Mouse (Mus musculus) embryonic fibroblast, embryonic 13.5 days (primary cell): ENCODE measurements around the gene Set.

Experiments used
- CTCF ChIP-seq: IDR thresholded peaks from 2 replicates; pipeline ENCODE4 v1.5.1; 2011; ENCODE audit warnings: mild to moderate bottlenecking, control low read depth, low read length, moderate library complexity, borderline replicate concordance; ENCODE audit not compliant: insufficient read depth
- POLR2A ChIP-seq: IDR thresholded peaks from 2 replicates; pipeline ENCODE4 v1.6.1; 2011; ENCODE audit warnings: low read depth, mild to moderate bottlenecking, control low read depth, low read length, moderate library complexity

DNA sequence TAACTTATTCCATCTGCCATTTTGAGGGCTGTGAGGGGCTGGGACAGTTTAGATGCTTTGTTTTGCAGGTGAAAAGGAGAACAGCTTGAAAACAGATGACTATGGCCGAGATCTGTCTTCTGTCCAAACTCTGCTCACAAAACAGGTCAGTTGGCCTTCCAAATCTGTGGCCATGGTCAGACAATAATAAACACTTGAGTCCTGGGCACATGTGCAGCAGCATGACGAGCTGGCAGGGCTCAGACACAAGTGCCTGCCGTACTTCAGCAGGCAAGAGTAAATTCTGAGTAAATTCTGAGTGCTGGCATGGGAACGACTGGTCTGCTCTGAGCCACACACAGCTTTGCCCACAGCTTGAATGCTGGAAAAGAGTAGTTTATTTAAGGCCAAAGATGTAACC, 31.7 kb upstream of the Set start:
- TF ChIP-seq POLR2A = no peak
- TF ChIP-seq CTCF = no peak
